Mouse (Mus musculus) forebrain, postnatal 0 days (tissue): ENCODE results near the gene Lmod3. TPM values are rescaled to one million over a fixed set of nuclear protein-coding genes. Genes with fewer than 3 reads are reported as not detected.

Experiments used
- ATAC-seq: fragments of 200-750 bp; cut with Nextera tagmentation; 2 replicates; pipeline ENCODE4 v1.8.0; 2017; ENCODE audit warnings: mild to moderate bottlenecking, moderate library complexity
- DNase-seq: peaks from one replicate; pipeline ENCODE4 v3.0.0-alpha.2; 2015
- H3K27ac ChIP-seq: fragments of 300-500 bp; sonication (generic); 2 replicates; pipeline ENCODE4 v1.5.1; 2014; ENCODE audit warnings: low read depth, mild to moderate bottlenecking, antibody characterized with exemption, low read length, moderate library complexity, mixed read lengths
- H3K27me3 ChIP-seq: fragments of 300-500 bp; sonication (generic); 2 replicates; pipeline ENCODE4 v1.6.1; 2014; ENCODE audit warnings: mild to moderate bottlenecking, low read length, mixed read lengths; ENCODE audit not compliant: insufficient read depth
- H3K36me3 ChIP-seq: fragments of 300-500 bp; sonication (generic); 2 replicates; pipeline ENCODE4 v1.6.1; 2014; ENCODE audit warnings: mild to moderate bottlenecking, moderate library complexity; ENCODE audit not compliant: insufficient read depth
- H3K4me1 ChIP-seq: fragments of 300-500 bp; sonication (generic); 2 replicates; pipeline ENCODE4 v1.6.1; 2014; ENCODE audit warnings: antibody characterized with exemption; ENCODE audit not compliant: insufficient read depth
- H3K4me2 ChIP-seq: fragments of 300-500 bp; sonication (generic); 2 replicates; pipeline ENCODE4 v1.6.1; 2014; ENCODE audit warnings: low read depth, mild to moderate bottlenecking, moderate library complexity
- H3K4me3 ChIP-seq: fragments of 300-500 bp; sonication (generic); 2 replicates; pipeline ENCODE4 v1.5.1; 2014; ENCODE audit warnings: low read depth, low read length, mixed read lengths
- H3K9ac ChIP-seq: fragments of 300-500 bp; sonication (generic); 2 replicates; pipeline ENCODE4 v1.6.1; 2014; ENCODE audit warnings: mild to moderate bottlenecking
- H3K9me3 ChIP-seq: fragments of 300-500 bp; sonication (generic); 2 replicates; pipeline ENCODE4 v1.6.1; 2016; ENCODE audit warnings: low read length
- CTCF ChIP-seq: sonication (generic); IDR thresholded peaks from 2 replicates; pipeline ENCODE4 v1.5.1; 2016; ENCODE audit warnings: antibody characterized with exemption, control low read depth, low read depth
- WGBS: fragments of 180-500 bp; shearing (Covaris S2); extraction: QIAGEN DNeasy Blood & Tissue Kit; methylation state at CpG from one replicate; pipeline ENCODE4 v1.1.7; 2014; 5-methylcytosine and 5-hydroxymethylcytosine counted together
- polyA plus RNA-seq: library from polyadenylated mRNA; unstranded; fragments of >200 nt; fragmentation: Nextera tagmentation; extraction: Ambion mirVana; gene quantifications from 2 replicates; pipeline ENCODE4 v1.2.1, GENCODE M21; 2015
- total RNA-seq: library from RNA; depleted of rRNA; stranded (reverse); fragments of >200 nt; gene quantifications from 2 replicates; pipeline ENCODE4 v1.2.3, GENCODE M21; 2014; rRNA removed

Gene Lmod3
- total and polyA plus RNA-seq, 2 experiments from 2014 or later, result 0.05 to 0.11 TPM

DNA sequence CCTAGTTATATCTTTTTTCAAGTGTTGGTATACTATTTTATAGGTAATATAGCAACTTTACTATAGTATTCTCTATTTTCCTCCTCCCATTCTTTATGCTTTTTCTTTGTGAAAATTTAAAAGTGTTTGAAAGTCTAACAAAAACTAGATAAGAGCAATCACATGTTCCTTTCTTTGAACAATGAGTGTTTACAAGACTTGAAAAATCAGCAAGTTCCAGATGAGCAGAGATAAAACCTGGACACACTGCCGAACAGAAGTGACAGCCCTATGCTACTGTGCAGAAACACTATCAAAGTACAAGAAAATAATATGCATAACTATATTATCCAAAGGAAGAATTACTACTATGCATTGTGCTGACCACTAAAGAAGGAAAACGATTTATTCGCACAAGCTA lies 50.1 kb downstream of the Lmod3 start:
- H3K4me3 ChIP-seq, result no peak overlapping the region
- peaks cover 6% of the 10 kb centered on the region; the same call in 1 of the 2 replicates for H3K36me3 ChIP-seq
- no peaks in the 10 kb centered on the region for H3K27me3 ChIP-seq
- peaks cover 8% of the 10 kb centered on the region; the same call in 1 of the 2 replicates for H3K4me1 ChIP-seq
- no peak overlapping the region for H3K4me2 ChIP-seq
- WGBS, result 92% methylated on average over 3 of the region's 3 CpGs
- no peak for DNase-seq
- no peak for ATAC-seq
- no peaks in the 10 kb centered on the region for H3K9me3 ChIP-seq
- H3K27ac ChIP-seq, result no peak overlapping the region
- no peak overlapping the region for H3K9ac ChIP-seq
- TF ChIP-seq CTCF, result no peak

GRCm38 (mm10) chr6:97200437-97200836 lies 52.1 kb downstream of the Lmod3 start:
- H3K27me3 ChIP-seq, result no peaks in the 10 kb centered on the region
- peaks cover 18% of the 10 kb centered on the region for H3K36me3 ChIP-seq
- no peak overlapping the region for H3K4me3 ChIP-seq
- WGBS, result 48% methylated on average over 3 of the region's 3 CpGs
- no peaks in the 10 kb centered on the region for H3K9me3 ChIP-seq
- no peak overlapping the region for H3K27ac ChIP-seq
- no peak overlapping the region for H3K4me2 ChIP-seq
- ATAC-seq, result no peak
- H3K4me1 ChIP-seq, result peaks cover 8% of the 10 kb centered on the region; the same call in 1 of the 2 replicates
- peak; percentile 51 for TF ChIP-seq CTCF
- DNase-seq, result no peak
- no peak overlapping the region for H3K9ac ChIP-seq

Other genes with a start within 250 kb of the Lmod3 start
- 1.3 and 1.7 TPM in 2 replicates for gene Fam19a4, start 192.3 kb downstream of the Lmod3 start, total RNA-seq
- 1.6 and 2.4 TPM in 2 replicates for gene Fam19a4, start 192.3 kb downstream of the Lmod3 start, polyA plus RNA-seq
- gene Eogt, start 103.6 kb downstream of the Lmod3 start, total RNA-seq, result 18.0 and 24.8 TPM in 2 replicates
- 5.5 and 8.8 TPM in 2 replicates for gene Eogt, start 103.6 kb downstream of the Lmod3 start, polyA plus RNA-seq
- gene Tmf1, start 73.6 kb downstream of the Lmod3 start, total RNA-seq, result 30.7 and 32.7 TPM in 2 replicates
- 31.9 and 41.3 TPM in 2 replicates for gene Tmf1, start 73.6 kb downstream of the Lmod3 start, polyA plus RNA-seq
- 83.2 and 86.3 TPM in 2 replicates for gene Uba3, start 47.1 kb downstream of the Lmod3 start, total RNA-seq
- 61.3 and 67.2 TPM in 2 replicates for gene Uba3, start 47.1 kb downstream of the Lmod3 start, polyA plus RNA-seq
- gene Arl6ip5, start 42.1 kb downstream of the Lmod3 start, total RNA-seq, result 101 and 121 TPM in 2 replicates
- 144 and 146 TPM in 2 replicates for gene Arl6ip5, start 42.1 kb downstream of the Lmod3 start, polyA plus RNA-seq